Mouse (Mus musculus): Measurements from ENCODE around the gene Nosip. TPM values are rescaled to one million over a fixed set of nuclear protein-coding genes. Genes with fewer than 3 reads are reported as not detected.
"Not testable (repeated sequence)": the region's sequence is repeated elsewhere in the genome, so short reads cannot be mapped to it uniquely, and the experiment has no call there.

Gene Nosip
- total and polyA plus RNA-seq, 2 experiments = 22.8 to 35.8 TPM

GRCm38 (mm10) chr7:45095367-45095766 lies 33.1 kb downstream of the Nosip start:
- WGBS = 82% methylated on average over 6 of the region's 6 CpGs
- Histone ChIP-seq H3K4me1 (ENCODE audit: control insufficient read depth, insufficient read depth, low read length) (peaks cover 3% of the 10 kb centered on the region; the same call in 1 of the 2 replicates), H3K27me3 (ENCODE audit: control insufficient read depth, insufficient read depth, low read length) (no peaks in the 10 kb centered on the region), H3K9ac (ENCODE audit: low read depth, low read length) (no peak overlapping the region), H3K27ac (replicated peaks; ENCODE audit: insufficient read depth, low read depth, low read length) (no peak overlapping the region), H3K79me2 (ENCODE audit: control insufficient read depth, insufficient read depth, low read length) (no peaks in the 10 kb centered on the region), H3K36me3 (ENCODE audit: control insufficient read depth, insufficient read depth, low read length) (peaks cover 20% of the 10 kb centered on the region; the same call in 1 of the 2 replicates), H3K4me3 (ENCODE audit: insufficient read depth, low read depth, low read length) (no peak overlapping the region)
- TF ChIP-seq POLR2A (IDR thresholded peaks at IDR 0.05; ENCODE audit: extremely low read depth, insufficient read depth, low read length) (no peak), CTCF (IDR thresholded peaks at IDR 0.05; ENCODE audit: low read depth, low read length) (no peak)
- DNase-seq (ENCODE audit: extremely low read depth, low read depth, low spot score) = no peak

DNA sequence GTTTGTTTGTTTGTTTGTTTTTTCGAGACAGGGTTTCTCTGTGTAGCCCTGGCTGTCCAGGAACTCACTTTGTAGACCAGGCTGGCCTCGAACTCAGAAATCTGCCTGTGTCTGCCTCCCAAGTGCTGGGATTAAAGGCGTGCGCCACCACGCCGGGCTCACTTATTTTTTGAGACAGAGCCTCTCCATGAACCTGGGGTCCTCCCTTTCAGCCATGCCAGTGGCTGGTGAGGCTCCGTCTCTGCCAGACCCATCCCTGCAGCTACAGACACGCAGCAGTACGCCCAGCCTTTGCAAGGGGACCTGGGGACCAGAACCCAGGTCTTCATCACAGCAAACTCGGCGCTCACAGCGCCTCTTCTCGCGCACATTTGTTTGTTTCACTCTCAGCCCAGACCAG lies 33.7 kb downstream of the Nosip start:
- WGBS = 96% methylated on average over 14 of the region's 14 CpGs
- H3K9ac ChIP-seq (ENCODE audit: low read depth, low read length); DNase-seq (ENCODE audit: extremely low read depth, low read depth, low spot score); H3K79me2 ChIP-seq (ENCODE audit: control insufficient read depth, insufficient read depth, low read length); H3K4me3 ChIP-seq (ENCODE audit: insufficient read depth, low read depth, low read length); H3K4me1 ChIP-seq (ENCODE audit: control insufficient read depth, insufficient read depth, low read length); H3K27me3 ChIP-seq (ENCODE audit: control insufficient read depth, insufficient read depth, low read length); H3K27ac ChIP-seq (replicated peaks; ENCODE audit: insufficient read depth, low read depth, low read length): not testable (repeated sequence)
- peaks cover 21% of the 10 kb centered on the region; the same call in 1 of the 2 replicates for H3K36me3 ChIP-seq (ENCODE audit: control insufficient read depth, insufficient read depth, low read length)

DNA sequence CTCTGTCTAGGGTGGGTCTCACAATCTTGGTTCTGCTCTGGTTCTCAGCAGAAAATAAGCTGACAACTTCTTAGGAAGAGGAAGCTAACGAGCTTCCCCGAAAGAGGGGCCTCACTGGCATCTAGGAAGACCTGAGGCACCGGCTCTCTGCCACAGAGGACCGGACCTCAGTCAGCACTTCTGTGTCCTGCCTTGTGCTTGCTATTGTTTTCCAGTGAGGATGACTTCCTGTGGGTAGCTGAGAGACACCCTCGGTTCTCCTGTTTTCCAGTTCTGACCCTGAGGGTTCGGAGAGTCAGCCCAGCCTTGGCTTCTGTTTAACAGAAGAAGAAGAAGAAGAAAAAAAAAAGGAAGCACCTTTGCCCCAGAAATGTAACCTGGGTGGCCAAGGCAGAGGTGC lies 35.2 kb downstream of the Nosip start:
- WGBS = 70% methylated on average over 6 of the region's 6 CpGs

GRCm38 (mm10) chr7:45098541-45099240 lies 36.5 kb downstream of the Nosip start:
- TF ChIP-seq POLR2A (IDR thresholded peaks at IDR 0.05; ENCODE audit: extremely low read depth, insufficient read depth, low read length) (no peak), CTCF (IDR thresholded peaks at IDR 0.05; ENCODE audit: low read depth, low read length) (peak; percentile 62)
- H3K79me2 ChIP-seq (ENCODE audit: control insufficient read depth, insufficient read depth, low read length) = no peaks in the 10 kb centered on the region
- no peak overlapping the region for H3K27ac ChIP-seq (replicated peaks; ENCODE audit: insufficient read depth, low read depth, low read length)
- H3K27me3 ChIP-seq (ENCODE audit: control insufficient read depth, insufficient read depth, low read length) = no peaks in the 10 kb centered on the region
- H3K36me3 ChIP-seq (ENCODE audit: control insufficient read depth, insufficient read depth, low read length) = peaks cover 25% of the 10 kb centered on the region; the same call in 1 of the 2 replicates
- WGBS = 89% methylated on average over 8 of the region's 8 CpGs
- peaks cover 12% of the 10 kb centered on the region for H3K4me1 ChIP-seq (ENCODE audit: control insufficient read depth, insufficient read depth, low read length)
- no peak overlapping the region for H3K4me3 ChIP-seq (ENCODE audit: insufficient read depth, low read depth, low read length)
- DNase-seq (ENCODE audit: extremely low read depth, low read depth, low spot score) = no peak
- H3K9ac ChIP-seq (ENCODE audit: low read depth, low read length) = no peak overlapping the region

More for the DNA sequence above, 35.2 kb downstream of the Nosip start:
- Histone ChIP-seq H3K27me3 (ENCODE audit: control insufficient read depth, insufficient read depth, low read length) (no peaks in the 10 kb centered on the region), H3K36me3 (ENCODE audit: control insufficient read depth, insufficient read depth, low read length) (peaks cover 25% of the 10 kb centered on the region; the same call in 1 of the 2 replicates), H3K27ac (replicated peaks; ENCODE audit: insufficient read depth, low read depth, low read length) (peak overlapping the region; percentile 66), H3K4me1 (ENCODE audit: control insufficient read depth, insufficient read depth, low read length) (peaks cover 8% of the 10 kb centered on the region), H3K79me2 (ENCODE audit: control insufficient read depth, insufficient read depth, low read length) (no peaks in the 10 kb centered on the region), H3K4me3 (ENCODE audit: insufficient read depth, low read depth, low read length) (no peak overlapping the region), H3K9ac (ENCODE audit: low read depth, low read length) (no peak overlapping the region)
- DNase-seq (ENCODE audit: extremely low read depth, low read depth, low spot score) = peak; percentile 30
- no peak for TF ChIP-seq CTCF (IDR thresholded peaks at IDR 0.05; ENCODE audit: low read depth, low read length)
- TF ChIP-seq POLR2A (IDR thresholded peaks at IDR 0.05; ENCODE audit: extremely low read depth, insufficient read depth, low read length) = no peak

DNA sequence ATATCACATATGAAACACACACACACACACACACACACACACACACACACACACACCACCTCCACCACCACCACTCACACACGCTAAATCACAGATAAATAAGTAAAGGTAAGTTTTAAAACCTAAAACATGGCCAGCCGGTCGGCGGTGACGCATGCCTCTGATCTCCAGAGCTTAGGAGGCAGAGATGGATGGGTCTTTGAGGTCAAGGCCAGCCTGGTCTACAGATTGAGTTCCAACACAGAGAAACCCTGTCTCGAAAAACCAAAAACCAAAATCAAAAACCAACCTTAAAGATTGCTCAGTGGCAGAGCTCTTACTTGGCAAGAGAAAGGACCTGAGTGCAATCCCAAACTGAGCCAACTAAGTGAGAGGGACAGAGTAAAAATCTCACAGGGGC lies 37.8 kb downstream of the Nosip start:
- H3K4me1 ChIP-seq (ENCODE audit: control insufficient read depth, insufficient read depth, low read length) = peaks cover 17% of the 10 kb centered on the region
- no peaks in the 10 kb centered on the region for H3K27me3 ChIP-seq (ENCODE audit: control insufficient read depth, insufficient read depth, low read length)
- no peak overlapping the region for H3K4me3 ChIP-seq (ENCODE audit: insufficient read depth, low read depth, low read length)
- H3K9ac ChIP-seq (ENCODE audit: low read depth, low read length) = no peak overlapping the region
- 80% methylated on average over 6 of the region's 6 CpGs for WGBS
- no peak for DNase-seq (ENCODE audit: extremely low read depth, low read depth, low spot score)
- no peak overlapping the region for H3K27ac ChIP-seq (replicated peaks; ENCODE audit: insufficient read depth, low read depth, low read length)
- H3K36me3 ChIP-seq (ENCODE audit: control insufficient read depth, insufficient read depth, low read length) = peaks cover 25% of the 10 kb centered on the region; the same call in 1 of the 2 replicates
- TF ChIP-seq POLR2A (IDR thresholded peaks at IDR 0.05; ENCODE audit: extremely low read depth, insufficient read depth, low read length) (no peak), CTCF (IDR thresholded peaks at IDR 0.05; ENCODE audit: low read depth, low read length) (no peak)
- no peaks in the 10 kb centered on the region for H3K79me2 ChIP-seq (ENCODE audit: control insufficient read depth, insufficient read depth, low read length)

- no peaks in the 10 kb centered on the region for H3K27me3 ChIP-seq (ENCODE audit: control insufficient read depth, insufficient read depth, low read length)
- peak overlapping the region; percentile 95 for H3K27ac ChIP-seq (replicated peaks; ENCODE audit: insufficient read depth, low read depth, low read length)
- no peak for DNase-seq (ENCODE audit: extremely low read depth, low read depth, low spot score)
- TF ChIP-seq CTCF (IDR thresholded peaks at IDR 0.05; ENCODE audit: low read depth, low read length) (no peak), POLR2A (IDR thresholded peaks at IDR 0.05; ENCODE audit: extremely low read depth, insufficient read depth, low read length) (no peak)
- peak overlapping the region; percentile 63 for H3K9ac ChIP-seq (ENCODE audit: low read depth, low read length)
- peak overlapping the region; percentile 69 for H3K4me3 ChIP-seq (ENCODE audit: insufficient read depth, low read depth, low read length)
- peaks cover 17% of the 10 kb centered on the region; the same call in 1 of the 2 replicates for H3K36me3 ChIP-seq (ENCODE audit: control insufficient read depth, insufficient read depth, low read length)
- no peaks in the 10 kb centered on the region for H3K79me2 ChIP-seq (ENCODE audit: control insufficient read depth, insufficient read depth, low read length)
- 16% methylated on average over 11 of the region's 11 CpGs for WGBS
- H3K4me1 ChIP-seq (ENCODE audit: control insufficient read depth, insufficient read depth, low read length) = peaks cover 14% of the 10 kb centered on the region
Measured at GRCm38 (mm10) chr7:45102441-45102840, 40.2 kb downstream of the Nosip start.
